Mouse (Mus musculus): ENCODE results near the gene Klhdc1.
A peak's percentile ranks its signal among the peaks of the same experiment; 100 is the strongest.

- TF ChIP-seq CTCF (IDR thresholded peaks at IDR 0.05; ENCODE audit: insufficient read depth, low read depth, low read length) (no peak), POLR2A (IDR thresholded peaks at IDR 0.05; ENCODE audit: insufficient read depth, low read depth, low read length) (peak; percentile 92)
Measured at GRCm38 (mm10) chr12:69241771-69242431, 925 bp downstream of the Klhdc1 start.

Measured in olfactory bulb, adult 2 months (tissue).